Mouse (Mus musculus): Measurements from ENCODE around the gene Pdcl3. TPM values are rescaled to one million over a fixed set of nuclear protein-coding genes. Genes with fewer than 3 reads are reported as not detected.

Pdcl3 gene
- polyA plus RNA-seq (2014; fragmentation: Nextera tagmentation; extraction: Ambion mirVana) = 140 and 160 TPM in 2 replicates

DNA sequence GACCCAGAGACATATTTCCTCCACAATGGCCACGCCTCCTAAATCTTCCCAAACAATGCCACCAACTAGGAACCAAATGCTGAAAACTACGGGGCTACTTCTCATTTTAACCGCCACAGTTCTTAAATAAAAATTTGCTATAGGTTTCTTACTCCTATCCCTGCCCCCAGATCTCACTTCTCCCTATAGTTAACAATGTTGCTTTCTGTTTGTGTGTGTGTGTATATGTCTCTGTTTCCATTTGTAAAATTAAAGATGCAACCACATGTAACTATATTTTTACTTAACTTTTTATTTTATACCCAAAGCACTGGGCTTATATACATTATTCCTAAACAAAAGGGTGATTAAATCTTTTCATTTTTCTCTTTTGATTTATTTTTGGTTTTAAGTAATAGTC is at the start of gene Pdcl3:
Pdcl3 (plus strand) TSS at position 301 of the 400 bp plus-strand sequence.
- no peak within 1 kb of the TSS for H3K9ac ChIP-seq (ENCODE audit: low read length)
- H3K27me3 ChIP-seq (replicated peaks; ENCODE audit: control insufficient read depth, insufficient read depth, low read length) = no peaks in the 10 kb centered on the region
- no peak within 1 kb of the TSS for H3K4me2 ChIP-seq (ENCODE audit: low read length)
- 93% methylated on average over 3 of the region's 3 CpGs for WGBS
- H3K4me3 ChIP-seq (ENCODE audit: low read depth, low read length) = no peak within 1 kb of the TSS
- no peak for DNase-seq (ENCODE audit: low spot score)
- ATAC-seq (replicated peaks; ENCODE audit: low FRiP score, low TSS enrichment, low read depth) = no peak
- no peaks in the 10 kb centered on the region for H3K36me3 ChIP-seq (ENCODE audit: control insufficient read depth, insufficient read depth, low read length)
- H3K4me1 ChIP-seq (replicated peaks; ENCODE audit: control insufficient read depth, insufficient read depth, low read length) = peaks cover 5% of the 10 kb centered on the region
- H3K9me3 ChIP-seq (ENCODE audit: control insufficient read depth, low read length) = no peaks in the 10 kb centered on the region
- H3K27ac ChIP-seq (ENCODE audit: low read depth) = no peak within 1 kb of the TSS

DNA sequence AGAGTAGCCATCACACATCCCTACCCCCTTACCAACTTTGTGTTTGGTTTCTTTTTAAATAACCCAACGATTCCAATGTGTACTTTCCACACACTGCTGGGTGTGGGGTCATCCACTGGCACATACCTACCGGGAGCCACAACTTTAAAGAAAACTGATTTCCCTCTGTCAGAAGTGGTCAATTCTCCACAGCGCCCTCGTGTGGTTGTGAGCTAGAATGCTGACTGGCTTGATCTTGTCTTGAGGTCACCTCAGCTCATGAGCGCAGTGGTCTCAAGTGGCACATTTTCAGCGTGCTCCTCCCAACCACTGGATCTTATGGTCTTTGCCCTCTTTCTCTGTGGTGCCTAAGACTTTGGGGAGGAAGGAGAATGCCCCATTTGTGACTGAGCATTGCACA is 48.6 kb upstream of the Pdcl3 start:
- Histone ChIP-seq H3K4me3 (ENCODE audit: low read depth, low read length) (no peak overlapping the region), H3K27ac (ENCODE audit: low read depth) (no peak overlapping the region), H3K9me3 (ENCODE audit: control insufficient read depth, low read length) (no peaks in the 10 kb centered on the region), H3K4me2 (ENCODE audit: low read length) (no peak overlapping the region), H3K4me1 (replicated peaks; ENCODE audit: control insufficient read depth, insufficient read depth, low read length) (no peaks in the 10 kb centered on the region), H3K27me3 (replicated peaks; ENCODE audit: control insufficient read depth, insufficient read depth, low read length) (no peaks in the 10 kb centered on the region), H3K36me3 (ENCODE audit: control insufficient read depth, insufficient read depth, low read length) (no peaks in the 10 kb centered on the region), H3K9ac (ENCODE audit: low read length) (no peak overlapping the region)
- DNase-seq (ENCODE audit: low spot score) = peak; percentile 70
- 22% methylated on average over 6 of the region's 6 CpGs for WGBS
- ATAC-seq (replicated peaks; ENCODE audit: low FRiP score, low TSS enrichment, low read depth) = no peak

DNA sequence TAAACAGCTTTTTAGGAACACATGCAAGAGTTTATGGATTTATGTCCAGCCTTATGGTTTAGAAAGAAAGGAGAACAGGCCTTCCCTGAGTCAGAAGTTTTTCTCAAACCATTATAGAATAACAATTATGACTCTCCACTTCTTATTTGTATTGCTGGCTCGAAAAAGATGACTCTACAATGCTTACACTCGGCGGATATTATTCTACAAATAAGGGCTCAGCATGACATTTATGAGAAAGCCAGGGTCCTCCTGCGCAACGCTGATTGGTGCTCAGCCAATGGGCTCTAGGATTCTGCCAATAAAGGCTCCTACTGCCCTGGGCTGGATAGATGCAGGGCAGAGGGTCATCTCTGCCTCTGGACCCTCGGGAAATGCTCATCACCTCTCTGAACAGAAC is 46.6 kb upstream of the Pdcl3 start, which contains the start of gene Nms:
Nms (plus strand) TSS at position 301 of the 400 bp plus-strand sequence.
- no peaks in the 10 kb centered on the region for H3K9me3 ChIP-seq (ENCODE audit: control insufficient read depth, low read length)
- DNase-seq (ENCODE audit: low spot score) = no peak
- H3K4me3 ChIP-seq (ENCODE audit: low read depth, low read length) = no peak within 1 kb of the TSS
- WGBS = 72% methylated on average over 6 of the region's 6 CpGs
- no peaks in the 10 kb centered on the region for H3K36me3 ChIP-seq (ENCODE audit: control insufficient read depth, insufficient read depth, low read length)
- no peak within 1 kb of the TSS for H3K4me2 ChIP-seq (ENCODE audit: low read length)
- no peaks in the 10 kb centered on the region for H3K4me1 ChIP-seq (replicated peaks; ENCODE audit: control insufficient read depth, insufficient read depth, low read length)
- ATAC-seq (replicated peaks; ENCODE audit: low FRiP score, low TSS enrichment, low read depth) = no peak
- no peak within 1 kb of the TSS for H3K9ac ChIP-seq (ENCODE audit: low read length)
- no peak within 1 kb of the TSS for H3K27ac ChIP-seq (ENCODE audit: low read depth)
- no peaks in the 10 kb centered on the region for H3K27me3 ChIP-seq (replicated peaks; ENCODE audit: control insufficient read depth, insufficient read depth, low read length)

DNA sequence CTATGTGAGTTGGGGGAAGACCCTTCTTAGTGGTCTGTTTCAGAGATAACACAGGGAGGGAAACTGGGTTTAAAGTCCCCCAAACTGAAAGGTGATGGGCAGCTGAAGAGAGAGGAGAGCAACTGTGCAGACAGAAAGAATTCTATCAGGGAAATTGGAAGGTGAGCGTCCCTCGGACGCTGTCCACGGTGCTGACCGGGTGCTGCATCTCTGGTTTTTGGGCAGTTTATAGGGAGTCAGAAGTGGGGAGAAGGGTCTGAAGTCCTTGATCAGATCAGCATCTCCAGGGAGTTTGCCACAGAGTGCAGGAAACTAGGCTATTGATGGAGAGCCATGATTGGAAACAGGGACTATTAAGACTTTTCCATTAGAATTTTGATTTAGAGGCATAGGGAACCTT is 45.8 kb upstream of the Pdcl3 start:
- H3K9me3 ChIP-seq (ENCODE audit: control insufficient read depth, low read length) = no peaks in the 10 kb centered on the region
- H3K27ac ChIP-seq (ENCODE audit: low read depth) = no peak overlapping the region
- H3K36me3 ChIP-seq (ENCODE audit: control insufficient read depth, insufficient read depth, low read length) = no peaks in the 10 kb centered on the region
- DNase-seq (ENCODE audit: low spot score) (peak; percentile 84), ATAC-seq (replicated peaks; ENCODE audit: low FRiP score, low TSS enrichment, low read depth) (no peak)
- H3K4me1 ChIP-seq (replicated peaks; ENCODE audit: control insufficient read depth, insufficient read depth, low read length) = no peaks in the 10 kb centered on the region
- no peak overlapping the region for H3K9ac ChIP-seq (ENCODE audit: low read length)
- H3K4me3 ChIP-seq (ENCODE audit: low read depth, low read length) = no peak overlapping the region
- whole genome bisulfite sequencing = 9% methylated on average over 5 of the region's 5 CpGs
- H3K4me2 ChIP-seq (ENCODE audit: low read length) = no peak overlapping the region
- no peaks in the 10 kb centered on the region for H3K27me3 ChIP-seq (replicated peaks; ENCODE audit: control insufficient read depth, insufficient read depth, low read length)

DNA sequence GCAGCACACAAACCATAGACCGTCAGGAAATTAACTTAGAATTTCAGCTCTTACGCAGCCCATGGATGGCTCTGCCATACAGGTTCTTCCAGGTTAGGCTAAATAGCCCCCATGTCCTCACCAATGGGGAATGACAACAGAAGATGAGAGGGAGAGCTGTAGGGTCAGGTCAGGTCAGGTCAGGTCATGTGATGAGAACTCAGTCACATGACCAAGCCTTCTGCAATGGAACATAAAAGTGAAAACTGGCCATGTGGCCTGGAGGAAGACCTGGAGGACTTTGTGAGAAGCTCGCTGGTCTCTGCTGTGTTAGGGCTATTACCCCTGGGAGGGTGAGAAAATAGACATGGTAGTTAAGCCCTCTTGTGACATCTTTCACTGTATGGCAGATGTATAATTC is 29.0 kb upstream of the Pdcl3 start:
- ATAC-seq (replicated peaks; ENCODE audit: low FRiP score, low TSS enrichment, low read depth) = no peak
- no peak overlapping the region for H3K9ac ChIP-seq (ENCODE audit: low read length)

DNA sequence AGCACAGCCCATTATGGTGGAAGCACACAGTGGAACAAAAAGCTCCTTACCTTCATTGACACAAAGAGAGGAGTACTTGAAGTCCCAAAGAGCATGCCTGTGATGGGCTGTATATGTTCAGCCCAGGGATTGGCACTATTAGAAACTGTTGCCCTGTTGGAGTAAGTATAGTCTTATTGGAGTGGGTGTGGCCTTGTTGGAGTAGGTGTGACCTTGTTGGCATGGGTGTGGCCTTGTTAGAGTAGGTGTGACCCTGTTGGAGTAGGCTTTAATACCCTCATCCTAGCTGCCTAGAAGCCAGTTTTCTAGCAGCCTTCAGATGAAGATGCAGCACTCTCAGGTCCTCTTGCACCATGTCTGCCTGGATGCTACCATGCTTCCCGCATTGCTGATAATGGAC is 16.3 kb upstream of the Pdcl3 start:
- H3K9me3 ChIP-seq (ENCODE audit: control insufficient read depth, low read length) = no peaks in the 10 kb centered on the region
- 90% methylated on average over 1 of the region's 1 CpGs for WGBS
- no peak overlapping the region for H3K27ac ChIP-seq (ENCODE audit: low read depth)
- no peak for DNase-seq (ENCODE audit: low spot score)
- no peak overlapping the region for H3K4me2 ChIP-seq (ENCODE audit: low read length)
- H3K4me1 ChIP-seq (replicated peaks; ENCODE audit: control insufficient read depth, insufficient read depth, low read length) = no peaks in the 10 kb centered on the region
- H3K36me3 ChIP-seq (ENCODE audit: control insufficient read depth, insufficient read depth, low read length) = no peaks in the 10 kb centered on the region
- no peak overlapping the region for H3K9ac ChIP-seq (ENCODE audit: low read length)
- H3K4me3 ChIP-seq (ENCODE audit: low read depth, low read length) = no peak overlapping the region
- ATAC-seq (replicated peaks; ENCODE audit: low FRiP score, low TSS enrichment, low read depth) = no peak
- no peaks in the 10 kb centered on the region for H3K27me3 ChIP-seq (replicated peaks; ENCODE audit: control insufficient read depth, insufficient read depth, low read length)

More for the DNA sequence above, 29.0 kb upstream of the Pdcl3 start:
- no peaks in the 10 kb centered on the region for H3K4me1 ChIP-seq (replicated peaks; ENCODE audit: control insufficient read depth, insufficient read depth, low read length)
- no peak overlapping the region for H3K27ac ChIP-seq (ENCODE audit: low read depth)
- DNase-seq (ENCODE audit: low spot score) = no peak
- WGBS = 88% methylated on average over 3 of the region's 3 CpGs
- no peak overlapping the region for H3K4me3 ChIP-seq (ENCODE audit: low read depth, low read length)
- H3K36me3 ChIP-seq (ENCODE audit: control insufficient read depth, insufficient read depth, low read length) = no peaks in the 10 kb centered on the region
- no peaks in the 10 kb centered on the region for H3K9me3 ChIP-seq (ENCODE audit: control insufficient read depth, low read length)
- H3K4me2 ChIP-seq (ENCODE audit: low read length) = no peak overlapping the region
- no peaks in the 10 kb centered on the region for H3K27me3 ChIP-seq (replicated peaks; ENCODE audit: control insufficient read depth, insufficient read depth, low read length)

DNA sequence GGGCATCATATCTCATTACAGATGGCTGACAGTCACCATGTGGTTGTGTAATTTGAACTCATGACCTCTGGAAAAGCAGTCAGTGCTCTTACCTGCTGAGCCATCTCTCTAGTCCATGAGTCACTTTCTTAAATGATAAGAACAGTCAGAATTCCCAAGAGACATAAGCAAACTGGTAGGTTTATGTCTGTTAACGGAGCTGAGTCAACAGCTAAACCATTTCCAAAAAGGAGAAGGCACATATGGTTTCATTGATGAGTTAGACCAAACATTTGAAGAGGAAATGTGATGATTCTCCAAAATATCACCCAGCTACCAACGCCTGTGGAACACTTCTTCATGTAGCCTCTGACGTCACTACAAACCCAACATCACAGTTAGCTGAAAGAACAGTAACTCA is 13.7 kb upstream of the Pdcl3 start:
- no peaks in the 10 kb centered on the region for H3K4me1 ChIP-seq (replicated peaks; ENCODE audit: control insufficient read depth, insufficient read depth, low read length)
- no peaks in the 10 kb centered on the region for H3K9me3 ChIP-seq (ENCODE audit: control insufficient read depth, low read length)
- DNase-seq (ENCODE audit: low spot score) (no peak), ATAC-seq (replicated peaks; ENCODE audit: low FRiP score, low TSS enrichment, low read depth) (no peak)
- WGBS = 78% methylated on average over 3 of the region's 3 CpGs
- no peak overlapping the region for H3K4me2 ChIP-seq (ENCODE audit: low read length)
- no peak overlapping the region for H3K27ac ChIP-seq (ENCODE audit: low read depth)
- no peak overlapping the region for H3K9ac ChIP-seq (ENCODE audit: low read length)
- H3K27me3 ChIP-seq (replicated peaks; ENCODE audit: control insufficient read depth, insufficient read depth, low read length) = no peaks in the 10 kb centered on the region
- H3K4me3 ChIP-seq (ENCODE audit: low read depth, low read length) = no peak overlapping the region
- no peaks in the 10 kb centered on the region for H3K36me3 ChIP-seq (ENCODE audit: control insufficient read depth, insufficient read depth, low read length)

DNA sequence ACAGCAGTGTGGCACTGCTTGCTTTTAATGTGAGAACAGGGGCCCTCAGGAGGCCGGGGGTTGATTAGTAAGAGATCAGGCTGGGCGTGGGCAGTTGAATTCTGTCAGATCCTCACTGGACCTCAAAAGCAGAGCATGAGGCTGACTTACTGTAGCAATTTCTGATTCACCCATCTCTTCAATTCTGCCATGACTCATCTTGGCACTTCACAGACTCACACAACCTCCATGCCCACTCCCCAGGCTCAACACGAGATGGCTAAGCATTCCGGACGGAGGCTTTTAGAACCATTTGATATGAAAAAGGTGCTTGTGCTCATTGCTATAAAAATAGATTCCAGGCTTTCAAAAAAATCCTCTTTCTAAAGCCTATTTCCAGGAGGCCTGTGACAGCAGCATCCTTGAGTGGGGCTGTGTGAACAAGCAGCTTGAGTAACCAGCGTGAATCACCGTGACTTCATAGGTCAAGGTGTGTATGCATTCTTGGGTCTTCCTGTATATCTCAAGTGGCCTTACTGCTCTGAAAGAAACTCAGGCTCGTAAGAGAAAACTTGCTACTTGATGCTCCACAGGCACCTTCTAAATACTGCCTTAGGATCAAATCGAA is 12.3 kb upstream of the Pdcl3 start:
- no peaks in the 10 kb centered on the region for H3K9me3 ChIP-seq (ENCODE audit: control insufficient read depth, low read length)
- 79% methylated on average over 9 of the region's 9 CpGs for WGBS
- no peak for ATAC-seq (replicated peaks; ENCODE audit: low FRiP score, low TSS enrichment, low read depth)
- no peak overlapping the region for H3K4me3 ChIP-seq (ENCODE audit: low read depth, low read length)
- H3K4me1 ChIP-seq (replicated peaks; ENCODE audit: control insufficient read depth, insufficient read depth, low read length) = no peaks in the 10 kb centered on the region
- H3K27ac ChIP-seq (ENCODE audit: low read depth) = no peak overlapping the region
- H3K4me2 ChIP-seq (ENCODE audit: low read length) = no peak overlapping the region
- no peak for DNase-seq (ENCODE audit: low spot score)
- no peak overlapping the region for H3K9ac ChIP-seq (ENCODE audit: low read length)
- H3K36me3 ChIP-seq (ENCODE audit: control insufficient read depth, insufficient read depth, low read length) = no peaks in the 10 kb centered on the region
- H3K27me3 ChIP-seq (replicated peaks; ENCODE audit: control insufficient read depth, insufficient read depth, low read length) = no peaks in the 10 kb centered on the region

DNA sequence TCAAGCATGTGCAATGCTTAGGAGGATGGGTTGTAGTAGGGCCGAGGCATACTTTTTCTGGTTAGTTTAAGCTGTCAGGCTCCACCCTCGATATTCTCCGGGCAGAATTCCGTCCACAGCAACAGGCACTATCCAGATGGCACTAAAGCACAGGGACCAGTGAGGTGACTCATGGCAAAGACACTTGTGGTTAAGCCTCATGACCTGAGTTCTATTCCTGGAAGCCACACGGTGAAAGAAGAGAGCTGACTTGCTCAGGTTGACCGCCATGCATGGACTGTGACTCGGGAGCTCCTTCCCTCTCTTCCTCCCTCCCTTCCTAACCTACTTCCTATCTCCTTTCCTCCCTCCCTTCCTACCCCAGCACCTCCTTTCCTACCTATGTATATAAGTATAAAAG is 5.5 kb upstream of the Pdcl3 start:
- no peaks in the 10 kb centered on the region for H3K9me3 ChIP-seq (ENCODE audit: control insufficient read depth, low read length)
- H3K4me2 ChIP-seq (ENCODE audit: low read length) = no peak overlapping the region
- no peak overlapping the region for H3K4me3 ChIP-seq (ENCODE audit: low read depth, low read length)
- no peaks in the 10 kb centered on the region for H3K36me3 ChIP-seq (ENCODE audit: control insufficient read depth, insufficient read depth, low read length)
- 72% methylated on average over 7 of the region's 7 CpGs for WGBS
- ATAC-seq (replicated peaks; ENCODE audit: low FRiP score, low TSS enrichment, low read depth) = no peak
- DNase-seq (ENCODE audit: low spot score) = no peak
- no peaks in the 10 kb centered on the region for H3K27me3 ChIP-seq (replicated peaks; ENCODE audit: control insufficient read depth, insufficient read depth, low read length)
- H3K27ac ChIP-seq (ENCODE audit: low read depth) = no peak overlapping the region
- no peaks in the 10 kb centered on the region for H3K4me1 ChIP-seq (replicated peaks; ENCODE audit: control insufficient read depth, insufficient read depth, low read length)
- H3K9ac ChIP-seq (ENCODE audit: low read length) = no peak overlapping the region
